Mouse (Mus musculus) left cerebral cortex, adult 2 months (tissue): ENCODE results near the gene F3. TPM values are rescaled to one million over a fixed set of nuclear protein-coding genes. Genes with fewer than 3 reads are reported as not detected.

Experiments
- DNase-seq, 2 experiments: peaks; one replicate each; pipeline ENCODE4 v3.0.0; 2021 to 2022; ENCODE audit warnings: low spot score in 2 of 2, mixed read lengths in 1 of 2; ENCODE audit errors: extremely low spot score in 1 of 2
- H3K27ac ChIP-seq: fragments of 200-600 bp; 2 replicates; pipeline ENCODE4 v1.8.1; 2022
- H3K4me3 ChIP-seq: fragments of 200-600 bp; 2 replicates; pipeline ENCODE4 v1.8.1; 2022
- CTCF ChIP-seq: fragments of 200-600 bp; IDR thresholded peaks from 2 replicates; pipeline ENCODE4 v1.8.1; 2022; ENCODE audit warnings: antibody characterized with exemption, mild to moderate bottlenecking, moderate library complexity
- intact Hi-C: fragments of 180-260 bp; cut with DNase I; formaldehyde crosslinking; loops from one replicate; pipeline ENCODE4 v1.15.1; 2025
- total RNA-seq, 2 experiments: library from RNA; stranded (reverse); gene quantifications; 2 replicates each; pipeline ENCODE4 v1.2.3; 2021

F3 gene
- total RNA-seq, 2 experiments from 2014 or later = 49.4 to 61.8 TPM

DNA sequence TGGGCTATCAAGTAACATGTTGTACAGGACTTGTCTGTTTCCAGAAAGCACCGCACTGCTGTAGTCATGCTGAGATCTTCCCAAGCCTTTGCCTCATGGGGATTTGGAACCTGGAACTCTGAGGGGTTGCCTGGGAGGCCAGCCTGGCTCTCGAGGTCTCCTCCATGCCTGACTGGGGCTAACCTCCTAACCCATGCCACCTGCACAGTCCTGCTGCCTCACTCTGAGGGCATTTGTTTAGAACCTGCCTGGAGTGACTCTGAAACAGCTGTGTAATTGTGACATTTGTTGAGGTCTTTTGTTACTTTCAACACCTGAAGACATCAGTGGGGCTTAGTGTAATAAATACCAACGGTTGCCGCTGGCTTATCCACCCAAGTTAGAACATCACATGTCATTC, 11.1 kb upstream of the F3 start:
- H3K27ac ChIP-seq = no peak overlapping the region
- DNase-seq = no peak
- intact Hi-C loops = no loop called here
- TF ChIP-seq CTCF = no peak
- no peak overlapping the region for H3K4me3 ChIP-seq

DNA sequence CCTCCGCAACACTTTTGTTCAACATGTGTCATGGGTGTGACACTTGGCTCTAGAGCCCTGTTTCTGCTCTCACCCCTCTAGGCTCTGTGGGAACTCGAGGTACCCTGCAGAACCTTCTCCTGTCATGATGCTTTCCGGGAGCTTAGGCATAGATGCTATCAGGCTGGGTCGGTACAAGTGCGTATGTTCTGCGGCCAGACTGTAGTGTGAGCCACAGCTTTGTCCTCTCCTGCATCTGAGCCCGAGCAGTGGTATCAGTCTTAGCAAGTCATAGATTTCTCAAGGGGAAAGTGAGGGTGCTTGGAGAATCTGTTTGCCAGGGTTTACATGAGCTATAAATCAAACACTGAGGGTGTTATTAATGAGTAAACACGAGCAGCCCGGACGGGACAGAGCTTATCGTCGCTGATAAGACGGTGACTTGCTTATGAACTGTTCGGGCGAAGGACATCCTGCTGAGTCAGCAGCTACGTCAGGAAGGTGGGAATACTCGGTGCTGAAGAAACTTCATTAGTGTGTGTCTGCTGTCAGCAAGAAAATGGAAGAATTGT, 10.1 kb upstream of the F3 start:
- intact Hi-C loops = no loop called here
- Histone ChIP-seq H3K4me3 (no peak overlapping the region), H3K27ac (no peak overlapping the region)
- no peak for DNase-seq
- no peak for TF ChIP-seq CTCF

DNA sequence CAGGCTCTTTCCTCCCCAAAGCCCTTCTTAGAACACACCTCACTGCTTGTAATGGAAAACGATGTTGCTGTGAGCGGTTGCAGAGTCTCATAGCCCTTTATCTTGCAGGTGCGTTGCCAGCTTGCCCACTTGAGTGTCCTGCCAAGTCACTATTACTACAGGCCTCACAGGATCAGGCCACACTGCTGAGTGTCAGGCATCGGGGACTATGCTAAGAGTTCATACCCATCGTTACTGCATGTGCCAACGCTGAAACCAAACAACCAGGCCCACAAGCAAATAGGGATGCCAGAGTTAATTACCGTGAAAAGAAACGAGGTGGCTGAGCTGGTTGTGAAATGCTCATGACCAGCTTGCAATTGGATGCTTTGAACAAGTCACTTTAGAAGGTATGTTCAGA, 9.5 kb upstream of the F3 start:
- no peak overlapping the region for H3K27ac ChIP-seq
- intact Hi-C loops = no loop called here
- DNase-seq = no peak
- H3K4me3 ChIP-seq = no peak overlapping the region
- TF ChIP-seq CTCF = no peak

DNA sequence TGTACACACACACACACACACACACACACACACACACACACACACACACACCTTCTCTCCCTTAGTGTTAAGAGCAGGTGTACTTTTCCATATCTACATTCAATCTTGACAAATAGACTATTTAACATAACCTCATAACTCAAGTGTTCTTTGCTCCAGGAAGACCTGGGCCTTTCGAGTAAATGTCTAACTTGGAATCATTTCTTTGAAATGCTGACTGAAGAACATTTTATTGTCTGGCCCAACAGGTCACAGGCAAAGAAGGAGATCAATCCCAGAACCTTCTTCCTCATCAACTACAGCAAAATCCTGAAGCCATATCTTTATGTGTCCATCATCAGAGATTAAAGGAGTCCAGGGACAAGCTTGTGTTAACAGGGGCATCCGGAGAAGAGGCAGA, 8.9 kb upstream of the F3 start:
- H3K27ac ChIP-seq = no peak overlapping the region
- no peak overlapping the region for H3K4me3 ChIP-seq
- DNase-seq = no peak
- TF ChIP-seq CTCF = no peak
- intact Hi-C loops = no loop called here

DNA sequence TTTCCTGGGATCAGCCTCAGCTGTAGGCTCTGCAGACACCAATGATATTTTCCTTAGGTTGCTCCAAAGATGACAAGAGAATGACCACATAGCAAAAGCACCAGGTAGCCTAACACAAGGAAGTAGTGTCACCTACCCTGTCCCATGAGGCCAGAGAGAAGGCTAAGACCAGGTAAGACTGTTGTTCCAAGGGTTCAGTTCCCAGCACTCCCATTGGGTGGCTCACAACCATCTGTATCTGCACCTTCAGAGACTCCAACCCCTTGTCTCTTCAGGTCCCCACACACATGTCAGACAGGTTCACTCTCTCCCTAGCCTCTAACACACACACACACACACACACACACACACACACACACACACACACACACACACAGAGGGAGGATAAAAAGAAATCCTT, 8.0 kb upstream of the F3 start:
- no peak overlapping the region for H3K27ac ChIP-seq

DNA sequence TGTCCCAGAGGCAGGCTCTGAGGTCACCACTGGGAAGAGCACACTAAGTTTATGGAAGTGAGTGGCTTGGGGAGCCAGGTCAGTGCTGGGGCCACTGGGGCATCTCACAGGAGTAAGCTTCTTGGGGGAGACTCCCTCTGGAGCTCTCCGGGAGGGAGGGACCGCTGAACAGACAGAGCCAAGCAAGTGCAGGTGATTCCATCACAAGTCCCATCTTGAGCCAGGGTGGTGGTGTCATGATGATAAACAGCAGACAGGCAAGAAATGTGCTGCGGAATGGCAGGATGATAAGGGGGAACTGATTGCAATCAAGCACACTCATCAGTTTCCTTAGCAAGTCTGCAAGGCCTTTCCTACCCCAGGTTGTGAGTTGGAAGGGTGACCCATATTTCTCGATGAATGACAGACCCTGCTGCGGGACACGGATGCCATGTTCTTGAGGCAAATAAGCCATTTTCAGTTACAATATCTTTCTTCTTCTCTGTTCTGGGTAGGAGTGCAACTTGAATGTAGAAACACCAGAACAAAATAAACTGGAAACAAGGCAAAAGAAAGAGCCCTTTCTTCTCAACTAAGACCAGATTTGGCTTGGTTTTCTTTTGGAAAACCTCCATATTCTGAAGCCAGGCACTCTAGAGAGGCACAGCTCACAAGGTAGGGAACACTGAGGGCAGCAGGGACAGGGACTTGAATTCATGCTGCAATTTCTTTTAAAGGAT, 7.4 kb upstream of the F3 start:
- H3K4me3 ChIP-seq = no peak overlapping the region
- no peak for TF ChIP-seq CTCF

More for the DNA sequence above, 8.0 kb upstream of the F3 start:
- TF ChIP-seq CTCF = no peak
- H3K4me3 ChIP-seq = no peak overlapping the region
- no peak for DNase-seq
- intact Hi-C loops = no loop called here

DNA sequence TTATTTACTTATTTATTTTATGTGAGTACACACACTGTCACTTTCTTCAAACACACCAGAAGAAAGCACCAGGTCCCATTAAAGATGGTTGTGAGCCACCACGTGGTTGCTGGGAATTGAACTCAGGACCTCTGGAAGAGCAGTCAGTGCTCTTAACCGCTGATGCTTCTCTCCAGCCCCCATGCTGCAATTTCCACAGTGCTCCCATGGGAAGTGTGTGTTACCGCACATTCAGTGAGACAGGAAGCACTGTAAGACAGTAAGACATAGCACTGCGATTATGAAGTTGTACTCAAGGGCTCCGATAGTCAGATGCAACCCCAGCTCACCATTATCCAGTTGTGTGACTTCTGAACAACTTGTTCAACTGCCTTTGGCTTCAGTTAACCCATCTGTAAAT, 6.9 kb upstream of the F3 start:
- no peak overlapping the region for H3K4me3 ChIP-seq
- intact Hi-C loops = no loop called here
- H3K27ac ChIP-seq = peak overlapping the region; percentile 60; the same call in 1 of the 2 replicates
- no peak for TF ChIP-seq CTCF
- no peak for DNase-seq

More for the DNA sequence above, 7.4 kb upstream of the F3 start:
- peak overlapping the region; percentile 61; the same call in 1 of the 2 replicates for H3K27ac ChIP-seq
- DNase-seq = no peak
- intact Hi-C loops = no loop called here

DNA sequence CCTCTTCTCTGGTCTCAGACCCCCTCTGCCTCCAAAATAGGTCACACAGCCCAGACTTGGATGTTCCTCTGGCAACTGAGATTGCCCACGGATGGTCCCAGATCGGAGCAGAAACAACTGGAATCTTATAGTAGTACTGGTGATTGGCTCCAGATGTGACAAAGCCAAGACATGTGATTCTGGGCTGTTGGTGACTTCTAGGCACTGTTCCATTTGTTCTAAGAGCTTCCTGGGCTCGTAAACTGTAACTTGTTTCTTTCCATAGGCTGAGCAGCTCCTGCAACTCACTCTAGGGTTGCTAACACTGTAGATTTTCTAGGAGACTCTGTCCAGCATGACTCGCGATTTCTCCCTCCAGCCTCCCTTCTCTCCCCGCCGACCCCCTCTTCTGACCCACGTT, 4.7 kb upstream of the F3 start:
- H3K4me3 ChIP-seq = no peak overlapping the region
- DNase-seq = no peak
- no peak for TF ChIP-seq CTCF
- intact Hi-C loops = no loop called here
- peak overlapping the region; percentile 42; the same call in 1 of the 2 replicates for H3K27ac ChIP-seq

DNA sequence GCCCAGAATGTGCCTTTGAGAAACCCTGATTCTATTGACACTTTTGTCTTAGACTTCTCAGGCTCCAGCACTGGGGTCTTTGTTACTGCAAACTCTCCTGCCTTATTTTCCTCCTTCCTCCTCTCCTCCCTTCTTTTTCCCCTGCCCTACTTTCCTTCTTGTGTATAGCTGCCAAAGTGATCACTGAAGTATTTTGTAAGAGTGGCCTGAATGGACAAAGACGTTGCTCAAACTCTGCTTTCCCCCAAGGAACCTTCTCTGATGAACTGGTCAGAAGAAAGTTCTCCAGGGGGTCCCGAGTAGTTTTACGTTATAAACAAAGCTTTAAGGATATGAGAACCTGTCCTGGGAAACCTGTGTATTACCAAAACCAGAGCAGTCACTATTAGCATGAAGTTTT, 3.6 kb upstream of the F3 start:
- TF ChIP-seq CTCF = no peak
- H3K27ac ChIP-seq = peak overlapping the region; percentile 42
- intact Hi-C loops = loop anchor here (10.0 kb wide), 1 partner anchor 415 kb away; no protein-coding TSS in a partner anchor
- no peak for DNase-seq
- H3K4me3 ChIP-seq = no peak overlapping the region

DNA sequence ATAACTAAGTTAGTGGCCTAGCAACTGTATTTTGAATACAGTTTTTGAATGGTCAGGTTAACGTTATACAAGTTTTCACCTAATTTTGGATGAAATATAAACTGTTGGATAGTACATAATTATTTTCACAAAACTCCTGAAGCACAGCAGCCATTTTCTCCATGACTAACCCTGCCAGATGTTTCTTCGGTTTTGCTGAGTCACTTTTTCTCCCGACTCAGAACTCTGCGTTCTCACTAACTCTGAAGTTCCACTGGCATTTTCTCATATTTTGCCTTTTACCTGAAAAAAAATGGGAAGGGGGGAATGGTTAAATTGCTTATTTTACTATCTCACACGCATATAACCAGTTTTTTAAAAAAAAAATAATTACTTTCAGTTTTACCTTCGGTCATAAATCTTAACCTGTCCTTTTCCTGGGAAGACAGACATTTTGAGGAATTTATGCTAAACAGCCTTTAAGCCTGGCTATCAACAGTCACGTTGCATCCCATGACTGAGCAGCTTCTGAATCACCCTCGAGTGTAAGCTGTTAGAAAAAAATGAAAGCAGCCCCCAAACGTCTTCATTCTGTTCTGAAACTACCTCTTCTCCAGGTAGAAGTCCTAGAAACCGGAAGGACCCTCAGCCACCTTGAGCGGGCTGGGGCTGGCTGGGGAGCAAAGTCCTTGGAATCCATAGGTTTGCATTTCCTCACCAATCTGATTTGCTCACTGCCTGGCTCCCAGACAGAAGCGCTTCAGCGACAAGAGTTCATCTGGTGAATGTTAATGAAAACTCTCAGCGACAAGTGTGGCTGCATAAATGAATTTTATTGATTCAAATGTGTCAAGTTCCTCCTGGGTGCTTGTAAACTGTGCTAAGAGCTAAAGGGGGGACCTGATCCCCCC, 2.3 kb upstream of the F3 start:
- intact Hi-C loops = loop anchor here (10.0 kb wide), 1 partner anchor 416 kb away; no protein-coding TSS in a partner anchor
- no peak for DNase-seq
- Histone ChIP-seq H3K4me3 (0 out of 2 replicates have a peak overlapping the region, but pooled peaks have one; percentile 4), H3K27ac (peak overlapping the region; percentile 88)
- TF ChIP-seq CTCF = no peak

DNA sequence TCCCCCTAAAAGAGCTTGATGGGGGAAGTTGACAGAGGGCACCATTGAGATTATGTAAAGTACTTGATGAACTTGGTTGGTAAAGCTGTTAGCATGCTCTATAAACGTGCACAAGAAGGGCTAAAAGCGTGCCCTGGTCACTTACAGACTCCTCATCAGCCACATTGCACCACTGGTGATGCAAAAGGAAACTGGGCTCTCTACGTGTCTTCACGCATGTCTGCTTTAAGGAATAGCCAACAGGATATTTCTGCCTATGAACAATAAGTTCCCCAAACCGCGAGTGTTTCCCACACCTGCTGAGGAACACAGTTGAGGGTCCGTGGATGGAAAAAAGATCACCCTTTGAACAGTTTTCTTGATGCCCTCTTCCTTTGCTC, 1.7 kb upstream of the F3 start:
- no peak overlapping the region for H3K4me3 ChIP-seq
- no peak for DNase-seq
- H3K27ac ChIP-seq = peak overlapping the region; percentile 88
- no peak for TF ChIP-seq CTCF
- intact Hi-C loops = loop anchor here (10.0 kb wide), 1 partner anchor 417 kb away; no protein-coding TSS in a partner anchor
